ENCODE assay signal across 10 mouse cellular contexts in genomic region chr2:132020420-132020819, GRCm38 (mm10). TPM values are rescaled to one million over a fixed set of nuclear protein-coding genes. Genes with fewer than 3 reads are reported as not detected.
DNase-seq lines count a peak whose midpoint lies in the region; ATAC-seq and TF ChIP-seq lines count a peak whose summit lies in the region.
"Had no signal": no experiment of that assay in that cellular context is flagged by ENCODE, and none has a peak within 500 bp of the region (broad histone marks: within the 10 kb centered on the region; RNA-seq: fewer than 3 reads in every experiment).

No protein-coding gene starts in this region.

- H3K27me3 ChIP-seq in intestine, embryonic 15.5 days (replicated peaks), result no peaks in the 10 kb centered on the region
- no peaks in the 10 kb centered on the region for H3K27me3 ChIP-seq in intestine, postnatal 0 days (replicated peaks; ENCODE audit: control insufficient read depth, insufficient read depth, low read length)
- H3K27me3 ChIP-seq in midbrain, embryonic 10.5 days (ENCODE audit: low read depth, poor library complexity, severe bottlenecking), result no peaks in the 10 kb centered on the region
- H3K27me3 ChIP-seq in midbrain, embryonic 15.5 days (replicated peaks), result no peaks in the 10 kb centered on the region
- H3K27me3 ChIP-seq in embryonic facial prominence, embryonic 15.5 days, result no peaks in the 10 kb centered on the region
- H3K27me3 ChIP-seq: limb, embryonic 12.5 days had no signal

- WGBS in intestine, embryonic 15.5 days, result 66% methylated on average over 7 of the region's 7 CpGs
- 69% methylated on average over 7 of the region's 7 CpGs for WGBS in intestine, postnatal 0 days
- 90% methylated on average over 7 of the region's 7 CpGs for whole genome bisulfite sequencing in midbrain, embryonic 10.5 days
- WGBS in midbrain, embryonic 15.5 days, result 92% methylated on average over 7 of the region's 7 CpGs
- 78% methylated on average over 7 of the region's 7 CpGs for WGBS in embryonic facial prominence, embryonic 15.5 days
- WGBS in macrophage (ENCODE audit: missing documents), result 19% methylated on average over 7 of the region's 7 CpGs

- no peak overlapping the region for H3K4me3 ChIP-seq in intestine, embryonic 15.5 days (replicated peaks)
- no peak overlapping the region for H3K4me3 ChIP-seq in intestine, postnatal 0 days (ENCODE audit: low read depth, low read length)
- H3K4me3 ChIP-seq in midbrain, embryonic 10.5 days, result no peak overlapping the region
- H3K4me3 ChIP-seq in midbrain, embryonic 15.5 days, result no peak overlapping the region
- H3K4me3 ChIP-seq in embryonic facial prominence, embryonic 15.5 days (replicated peaks), result no peak overlapping the region
- peak overlapping the region; percentile 26 for H3K4me3 ChIP-seq in macrophage (ENCODE audit: inconsistent target)
- H3K4me3 ChIP-seq: limb, embryonic 12.5 days had no signal

- H3K4me2 ChIP-seq in intestine, embryonic 15.5 days (replicated peaks), result no peak overlapping the region
- H3K4me2 ChIP-seq in intestine, postnatal 0 days (replicated peaks; ENCODE audit: low read depth), result no peak overlapping the region
- H3K4me2 ChIP-seq in midbrain, embryonic 15.5 days, result no peak overlapping the region
- no peak overlapping the region for H3K4me2 ChIP-seq in embryonic facial prominence, embryonic 15.5 days (replicated peaks)
- H3K4me2 ChIP-seq: limb, embryonic 12.5 days had no signal

- 0 out of 2 replicates have a peak, but pooled peaks cover 2% of the 10 kb centered on the region for H3K4me1 ChIP-seq in intestine, embryonic 15.5 days (replicated peaks)
- H3K4me1 ChIP-seq in intestine, postnatal 0 days (replicated peaks; ENCODE audit: control insufficient read depth, insufficient read depth, low read length), result no peaks in the 10 kb centered on the region
- H3K4me1 ChIP-seq in midbrain, embryonic 10.5 days, result peaks cover 18% of the 10 kb centered on the region
- H3K4me1 ChIP-seq in midbrain, embryonic 15.5 days, result no peaks in the 10 kb centered on the region
- peaks cover 12% of the 10 kb centered on the region; the same call in 1 of the 2 replicates for H3K4me1 ChIP-seq in embryonic facial prominence, embryonic 15.5 days

- H3K9me3 ChIP-seq in intestine, embryonic 15.5 days, result no peaks in the 10 kb centered on the region
- no peaks in the 10 kb centered on the region for H3K9me3 ChIP-seq in intestine, postnatal 0 days (ENCODE audit: control insufficient read depth)
- no peaks in the 10 kb centered on the region for H3K9me3 ChIP-seq in midbrain, embryonic 10.5 days (replicated peaks)
- no peaks in the 10 kb centered on the region for H3K9me3 ChIP-seq in midbrain, embryonic 15.5 days
- no peaks in the 10 kb centered on the region for H3K9me3 ChIP-seq in embryonic facial prominence, embryonic 15.5 days (replicated peaks)
- H3K9me3 ChIP-seq: limb, embryonic 12.5 days had no signal

- no peak for ATAC-seq in intestine, embryonic 15.5 days
- no peak for ATAC-seq in intestine, postnatal 0 days
- ATAC-seq in midbrain, embryonic 15.5 days (replicated peaks), result no peak
- no peak for ATAC-seq in embryonic facial prominence, embryonic 15.5 days (ENCODE audit: insufficient number of reproducible peaks, low FRiP score, low TSS enrichment, low read depth)

- DNase-seq in midbrain, embryonic 10.5 days (ENCODE audit: low spot score), result no peak
- no peak for DNase-seq in cerebellum, adult 11 months
- DNase-seq: cerebellum, adult 11-12 months; right cerebral cortex, postnatal 25 days had no signal

- H3K36me3 ChIP-seq in intestine, embryonic 15.5 days, result no peaks in the 10 kb centered on the region
- H3K36me3 ChIP-seq in intestine, postnatal 0 days (ENCODE audit: control insufficient read depth, insufficient read depth), result no peaks in the 10 kb centered on the region
- peaks cover 44% of the 10 kb centered on the region for H3K36me3 ChIP-seq in midbrain, embryonic 10.5 days
- H3K36me3 ChIP-seq in midbrain, embryonic 15.5 days (replicated peaks), result no peaks in the 10 kb centered on the region
- H3K36me3 ChIP-seq in embryonic facial prominence, embryonic 15.5 days, result no peaks in the 10 kb centered on the region
- no peaks in the 10 kb centered on the region for H3K36me3 ChIP-seq in macrophage (ENCODE audit: inconsistent target)
- H3K36me3 ChIP-seq: limb, embryonic 12.5 days had no signal

- H3K27ac ChIP-seq in intestine, embryonic 15.5 days, result peak overlapping the region; percentile 3; the same call in 1 of the 2 replicates
- no peak overlapping the region for H3K27ac ChIP-seq in intestine, postnatal 0 days (ENCODE audit: low read depth, low read length)
- peak overlapping the region; percentile 10; the same call in 1 of the 2 replicates for H3K27ac ChIP-seq in midbrain, embryonic 10.5 days (replicated peaks)
- H3K27ac ChIP-seq in midbrain, embryonic 15.5 days, result no peak overlapping the region
- peak overlapping the region; percentile 45 for H3K27ac ChIP-seq in embryonic facial prominence, embryonic 15.5 days (replicated peaks)
- H3K27ac ChIP-seq in macrophage, result peak overlapping the region; percentile 99
- H3K27ac ChIP-seq: limb, embryonic 12.5 days had no signal

- H3K79me2 ChIP-seq in macrophage (ENCODE audit: inconsistent target), result peaks cover 94% of the 10 kb centered on the region

- TF ChIP-seq CTCF in intestine, postnatal 0 days (IDR thresholded peaks at IDR 0.05; ENCODE audit: low read depth), result no peak

- H3K9ac ChIP-seq in intestine, embryonic 15.5 days, result no peak overlapping the region
- no peak overlapping the region for H3K9ac ChIP-seq in intestine, postnatal 0 days (ENCODE audit: low read depth, low read length)
- H3K9ac ChIP-seq in midbrain, embryonic 15.5 days, result no peak overlapping the region
- H3K9ac ChIP-seq in embryonic facial prominence, embryonic 15.5 days, result no peak overlapping the region
- H3K9ac ChIP-seq: limb, embryonic 12.5 days had no signal

RNA-seq across cellular contexts. Expression of gene Rassf2, which starts 9.6 kb away (rescaled TPM):
- 7.6 and 8.0 TPM in 2 replicates for polyA plus RNA-seq in intestine, embryonic 15.5 days (2015; fragmentation: Nextera tagmentation; extraction: Ambion mirVana)
- polyA plus RNA-seq in intestine, postnatal 0 days (2015; fragmentation: Nextera tagmentation; extraction: Ambion mirVana), result 4.4 TPM in 2 replicates
- polyA plus RNA-seq in midbrain, embryonic 10.5 days (2016; fragmentation: Nextera tagmentation; extraction: Ambion mirVana), result 28.6 and 34.2 TPM in 2 replicates
- 27.7 and 29.4 TPM in 2 replicates for polyA plus RNA-seq in midbrain, embryonic 15.5 days (2015; fragmentation: Nextera tagmentation; extraction: Ambion mirVana)
- 14.8 and 17.0 TPM in 2 replicates for polyA plus RNA-seq in embryonic facial prominence, embryonic 15.5 days (2015; fragmentation: Nextera tagmentation; extraction: Ambion mirVana)
- 100 to 1,000 TPM in 15 of 26 experiments, 10 to 100 TPM in 11; 23.3 to 256 (median 125) TPM for total RNA-seq in macrophage (2018; cell fraction: chromatin; rRNA removed)
- 100 to 1,000 TPM in 11 of 26 experiments, 10 to 100 TPM in 15; 49.1 to 135 (median 96.8) TPM for total RNA-seq in macrophage (2018; cell fraction: cytosol; rRNA removed)
- 100 to 1,000 TPM in 10 of 26 experiments, 10 to 100 TPM in 16; 41.2 to 213 (median 88.6) TPM for total RNA-seq in macrophage (2018; cell fraction: nucleus; rRNA removed)
- polyA plus RNA-seq in macrophage (2018), result 73.9 to 95.6 TPM (median 92.2 TPM) in 3 replicates

Comparison
In these comparisons a context has a peak if more than half of its experiments do, and no peak if none do; other contexts are left out.
1. H3K27ac ChIP-seq: peak in intestine, embryonic 15.5 days (single experiment), midbrain, embryonic 10.5 days (single experiment), embryonic facial prominence, embryonic 15.5 days (single experiment) and macrophage (single experiment); none in intestine, postnatal 0 days (single experiment) and midbrain, embryonic 15.5 days (single experiment).